In the genomic region with DNA sequence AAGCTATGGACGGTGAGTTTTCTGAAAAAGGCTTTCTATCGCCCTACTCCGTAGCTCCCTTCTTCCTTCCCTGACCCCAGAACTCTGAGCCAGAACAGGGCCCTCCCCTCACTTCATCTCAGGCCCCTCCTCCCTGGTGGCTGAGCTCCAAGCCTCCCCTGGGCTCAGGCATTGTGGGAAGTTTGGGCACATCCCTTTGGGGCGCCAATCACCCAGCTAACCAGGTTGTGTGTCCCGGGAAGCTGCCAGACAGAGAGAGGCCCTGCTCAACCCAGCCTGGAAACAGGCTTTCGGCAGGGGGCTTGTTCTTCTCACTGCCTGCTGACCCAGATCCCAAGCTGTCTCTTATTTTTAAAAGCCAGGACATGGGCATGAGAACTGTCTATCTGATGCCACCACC, we compare ENCODE assay signal across 9 mouse cellular contexts. TPM values are rescaled to one million over a fixed set of nuclear protein-coding genes. Genes with fewer than 3 reads are reported as not detected.
DNase-seq lines count a peak whose midpoint lies in the region; ATAC-seq lines count a peak whose summit lies in the region.
"Had no signal": no experiment of that assay in that cellular context is flagged by ENCODE, and none has a peak within 500 bp of the region (broad histone marks: within the 10 kb centered on the region; RNA-seq: fewer than 3 reads in every experiment).

No protein-coding gene starts in this region.

- peaks cover 23% of the 10 kb centered on the region for H3K4me1 ChIP-seq in heart, embryonic 16.5 days (ENCODE audit: control insufficient read depth, insufficient read depth, low read length)
- H3K4me1 ChIP-seq in forebrain, embryonic 14.5 days (ENCODE audit: control insufficient read depth, insufficient read depth, low read length), result peaks cover 6% of the 10 kb centered on the region; the same call in 1 of the 2 replicates
- H3K4me1 ChIP-seq in neural tube, embryonic 14.5 days (ENCODE audit: control insufficient read depth, insufficient read depth, low read length), result no peaks in the 10 kb centered on the region

- DNase-seq in heart, adult 18-20 months, result no peak
- peak; percentile 83 for DNase-seq in cerebellum, adult 11-12 months
- DNase-seq in forebrain, embryonic 14.5 days (ENCODE audit: low spot score), result peak; percentile 81
- DNase-seq in layer of hippocampus, postnatal 36 days, result peak; percentile 45 to 46
- DNase-seq in thymus, postnatal 36 days, result no peak

- no peaks in the 10 kb centered on the region for H3K36me3 ChIP-seq in heart, embryonic 16.5 days (ENCODE audit: control insufficient read depth, insufficient read depth)
- H3K36me3 ChIP-seq in forebrain, embryonic 14.5 days (ENCODE audit: control insufficient read depth, insufficient read depth, low read length), result no peaks in the 10 kb centered on the region
- H3K36me3 ChIP-seq in neural tube, embryonic 14.5 days (ENCODE audit: control insufficient read depth, insufficient read depth, low read length), result no peaks in the 10 kb centered on the region

- ATAC-seq in heart, embryonic 16.5 days (replicated peaks; ENCODE audit: extremely low read depth, insufficient read depth, low FRiP score), result peak; percentile 55; the same call in 1 of the 2 replicates
- ATAC-seq in forebrain, embryonic 14.5 days, result peak; percentile 77
- ATAC-seq in neural tube, embryonic 14.5 days (ENCODE audit: low read depth), result peak; percentile 33; the same call in 1 of the 2 replicates
- ATAC-seq in granulocyte monocyte progenitor cell, adult 5-6 weeks (replicated peaks; ENCODE audit: poor library complexity, severe bottlenecking), result no peak

- no peaks in the 10 kb centered on the region for H3K9me3 ChIP-seq in heart, embryonic 16.5 days (replicated peaks; ENCODE audit: control insufficient read depth, low read length)
- no peaks in the 10 kb centered on the region for H3K9me3 ChIP-seq in forebrain, embryonic 14.5 days (replicated peaks; ENCODE audit: control insufficient read depth, low read length)
- no peaks in the 10 kb centered on the region for H3K9me3 ChIP-seq in neural tube, embryonic 14.5 days (ENCODE audit: control insufficient read depth, low read length)

- peak overlapping the region; percentile 82 for H3K9ac ChIP-seq in heart, embryonic 16.5 days (ENCODE audit: low read length)
- peak overlapping the region; percentile 81 for H3K9ac ChIP-seq in forebrain, embryonic 14.5 days (ENCODE audit: low read length)
- H3K9ac ChIP-seq in neural tube, embryonic 14.5 days (replicated peaks; ENCODE audit: low read depth, low read length), result peak overlapping the region; percentile 72

- peak overlapping the region; percentile 77 for H3K4me3 ChIP-seq in heart, embryonic 16.5 days (ENCODE audit: low read length)
- H3K4me3 ChIP-seq in forebrain, embryonic 14.5 days (ENCODE audit: low read depth, low read length), result peak overlapping the region; percentile 69
- H3K4me3 ChIP-seq in neural tube, embryonic 14.5 days (ENCODE audit: low read depth, low read length), result peak overlapping the region; percentile 64

- peak overlapping the region; percentile 76 for H3K27ac ChIP-seq in heart, embryonic 16.5 days (ENCODE audit: low read length)
- peak overlapping the region; percentile 80 for H3K27ac ChIP-seq in forebrain, embryonic 14.5 days (ENCODE audit: low read depth, low read length)
- H3K27ac ChIP-seq in neural tube, embryonic 14.5 days (ENCODE audit: low read depth, low read length), result peak overlapping the region; percentile 72
- H3K27ac ChIP-seq: macrophage had no signal

- peaks cover 8% of the 10 kb centered on the region for H3K27me3 ChIP-seq in heart, embryonic 16.5 days (ENCODE audit: control insufficient read depth, insufficient read depth, low read length)
- no peaks in the 10 kb centered on the region; the same call in none of the 2 replicates for H3K27me3 ChIP-seq in forebrain, embryonic 14.5 days (replicated peaks; ENCODE audit: control insufficient read depth, insufficient read depth, low read length)
- no peaks in the 10 kb centered on the region; the same call in 1 of the 2 replicates for H3K27me3 ChIP-seq in neural tube, embryonic 14.5 days (ENCODE audit: control insufficient read depth, insufficient read depth, low read length)

- WGBS in heart, embryonic 16.5 days, result 9% methylated on average over 6 of the region's 6 CpGs
- WGBS in forebrain, embryonic 14.5 days, result 2% methylated on average over 6 of the region's 6 CpGs
- 10% methylated on average over 6 of the region's 6 CpGs for WGBS in neural tube, embryonic 14.5 days

- H3K4me2 ChIP-seq in heart, embryonic 16.5 days (ENCODE audit: low read depth, low read length), result peak overlapping the region; percentile 88
- H3K4me2 ChIP-seq in forebrain, embryonic 14.5 days (ENCODE audit: low read length), result peak overlapping the region; percentile 82
- H3K4me2 ChIP-seq in neural tube, embryonic 14.5 days (ENCODE audit: low read depth, low read length), result peak overlapping the region; percentile 70

RNA-seq across cellular contexts. Expression of a gene that starts 1.5 kb away (rescaled TPM):
- 21.6 and 22.7 TPM in 2 replicates for polyA plus RNA-seq in heart, embryonic 16.5 days (2015; fragmentation: Nextera tagmentation; extraction: Ambion mirVana)
- 1 to 10 TPM; 1.6 to 2.1 TPM for total RNA-seq in heart, adult 18-20 months (2021)
- polyA plus RNA-seq in forebrain, embryonic 14.5 days (2014; fragmentation: Nextera tagmentation; extraction: Ambion mirVana), result 40.2 and 42.2 TPM in 2 replicates
- 10 to 100 TPM; 62.7 to 64.8 TPM for total RNA-seq in layer of hippocampus, postnatal 36 days (2021)
- polyA plus RNA-seq in neural tube, embryonic 14.5 days (2014; fragmentation: Nextera tagmentation; extraction: Ambion mirVana), result 55.7 and 69.1 TPM in 2 replicates
- not detected in 2 replicates for total RNA-seq in granulocyte monocyte progenitor cell, adult 5-6 weeks (2014; fragmentation: Nextera tagmentation)
- not detected in 2 replicates for total RNA-seq in granulocyte monocyte progenitor cell, adult 5-6 weeks (2017)
- polyA plus RNA-seq: macrophage had no signal

RNA-seq across cellular contexts. Expression of a gene that starts 9.3 kb away (rescaled TPM):
- 0.62 and 0.76 TPM in 2 replicates for polyA plus RNA-seq in heart, embryonic 16.5 days (2015; fragmentation: Nextera tagmentation; extraction: Ambion mirVana)
- total RNA-seq in heart, adult 18-20 months (2021), result not detected
- polyA plus RNA-seq in forebrain, embryonic 14.5 days (2014; fragmentation: Nextera tagmentation; extraction: Ambion mirVana), result 0.17 and 0.33 TPM in 2 replicates
- total RNA-seq in layer of hippocampus, postnatal 36 days (2021), result not detected
- polyA plus RNA-seq in neural tube, embryonic 14.5 days (2014; fragmentation: Nextera tagmentation; extraction: Ambion mirVana), result 0.37 and 1.6 TPM in 2 replicates
- not detected in 2 replicates for total RNA-seq in granulocyte monocyte progenitor cell, adult 5-6 weeks (2014; fragmentation: Nextera tagmentation)
- not detected in 2 replicates for total RNA-seq in granulocyte monocyte progenitor cell, adult 5-6 weeks (2017)
- polyA plus RNA-seq: macrophage had no signal

RNA-seq across cellular contexts. Expression of a gene that starts 35.5 kb away (rescaled TPM):
- polyA plus RNA-seq in heart, embryonic 16.5 days (2015; fragmentation: Nextera tagmentation; extraction: Ambion mirVana), result 38.3 and 50.0 TPM in 2 replicates
- total RNA-seq in heart, adult 18-20 months (2021), result 100 to 1,000 TPM; 215 to 222 TPM
- 1.1 and 2.5 TPM in 2 replicates for polyA plus RNA-seq in forebrain, embryonic 14.5 days (2014; fragmentation: Nextera tagmentation; extraction: Ambion mirVana)
- 1 to 10 TPM; 1.1 to 1.2 TPM for total RNA-seq in layer of hippocampus, postnatal 36 days (2021)
- 4.9 and 5.0 TPM in 2 replicates for polyA plus RNA-seq in neural tube, embryonic 14.5 days (2014; fragmentation: Nextera tagmentation; extraction: Ambion mirVana)
- total RNA-seq in granulocyte monocyte progenitor cell, adult 5-6 weeks (2014; fragmentation: Nextera tagmentation), result not detected in 2 replicates
- not detected in 2 replicates for total RNA-seq in granulocyte monocyte progenitor cell, adult 5-6 weeks (2017)
- polyA plus RNA-seq: macrophage had no signal

RNA-seq across cellular contexts. Expression of a gene that starts 49.7 kb away (rescaled TPM):
- polyA plus RNA-seq in heart, embryonic 16.5 days (2015; fragmentation: Nextera tagmentation; extraction: Ambion mirVana), result 403 and 405 TPM in 2 replicates
- 100 to 1,000 TPM; 239 to 241 TPM for total RNA-seq in heart, adult 18-20 months (2021)
- polyA plus RNA-seq in forebrain, embryonic 14.5 days (2014; fragmentation: Nextera tagmentation; extraction: Ambion mirVana), result 196 and 210 TPM in 2 replicates
- 10 to 100 TPM; 67.7 to 70.1 TPM for total RNA-seq in layer of hippocampus, postnatal 36 days (2021)
- polyA plus RNA-seq in neural tube, embryonic 14.5 days (2014; fragmentation: Nextera tagmentation; extraction: Ambion mirVana), result 141 and 194 TPM in 2 replicates
- 72.1 and 86.1 TPM in 2 replicates for total RNA-seq in granulocyte monocyte progenitor cell, adult 5-6 weeks (2014; fragmentation: Nextera tagmentation)
- 228 and 237 TPM in 2 replicates for total RNA-seq in granulocyte monocyte progenitor cell, adult 5-6 weeks (2017)

Comparison
In these comparisons a context has a peak if more than half of its experiments do, and no peak if none do; other contexts are left out.
1. DNase-seq: peak in cerebellum, adult 11-12 months (single experiment), forebrain, embryonic 14.5 days (single experiment) and layer of hippocampus, postnatal 36 days (2 of 2); none in heart, adult 18-20 months (0 of 2) and thymus, postnatal 36 days (0 of 2).
2. RNA of a gene that starts 1.5 kb away (total RNA-seq): 62.7 to 64.8 TPM in layer of hippocampus, postnatal 36 days; 1.6 to 2.1 TPM in heart, adult 18-20 months and not detected in granulocyte monocyte progenitor cell, adult 5-6 weeks; every median in the first group is over 10 times any median in the second.
3. RNA of a gene that starts 35.5 kb away (total RNA-seq): 215 to 222 TPM in heart, adult 18-20 months; 1.1 to 1.2 TPM in layer of hippocampus, postnatal 36 days and not detected in granulocyte monocyte progenitor cell, adult 5-6 weeks; every median in the first group is over 10 times any median in the second.
4. Peak in every context shown above with its lines, with median percentiles within 50 percentile points of each other: H3K27ac ChIP-seq, H3K4me2 ChIP-seq, H3K4me3 ChIP-seq and H3K9ac ChIP-seq.